Mouse (Mus musculus) fibroblast of lung, adult 2 months (primary cell): ENCODE measurements around the gene Cbfa2t2.

Experiments
- DNase-seq: peaks from one replicate; pipeline ENCODE4 v3.0.0-alpha.2; 2011; ENCODE audit warnings: low read depth

The Cbfa2t2 gene

GRCm38 (mm10) chr2:154569071-154569748, 132.9 kb downstream of the Cbfa2t2 start:
- DNase-seq = no peak

- DNase-seq = peak; percentile 82
Observed at GRCm38 (mm10) chr2:154569836-154570286, 133.6 kb downstream of the Cbfa2t2 start, which contains the start of gene E2f1. TSS of gene E2f1 (minus strand) at chr2:154569892.

GRCm38 (mm10) chr2:154570666-154571065, 134.4 kb downstream of the Cbfa2t2 start:
- no peak for DNase-seq

- DNase-seq = no peak
Observed at GRCm38 (mm10) chr2:154571266-154571665, 135.0 kb downstream of the Cbfa2t2 start.

- no peak for DNase-seq
Observed at GRCm38 (mm10) chr2:154571976-154572375, 135.7 kb downstream of the Cbfa2t2 start.

- DNase-seq = no peak
Observed at GRCm38 (mm10) chr2:154572996-154573395, 136.7 kb downstream of the Cbfa2t2 start.

- no peak for DNase-seq
Observed at GRCm38 (mm10) chr2:154574271-154574670, 138.0 kb downstream of the Cbfa2t2 start.

- no peak for DNase-seq
Observed at GRCm38 (mm10) chr2:154576876-154577743, 140.8 kb downstream of the Cbfa2t2 start.

- no peak for DNase-seq
Observed at GRCm38 (mm10) chr2:154577744-154578067, 141.4 kb downstream of the Cbfa2t2 start.

GRCm38 (mm10) chr2:154580586-154580985, 144.3 kb downstream of the Cbfa2t2 start:
- peak; percentile 46 for DNase-seq

- DNase-seq = no peak
Observed at GRCm38 (mm10) chr2:154581421-154581820, 145.1 kb downstream of the Cbfa2t2 start.

GRCm38 (mm10) chr2:154583906-154584872, 147.9 kb downstream of the Cbfa2t2 start:
- no peak for DNase-seq

GRCm38 (mm10) chr2:154584931-154585601, 148.8 kb downstream of the Cbfa2t2 start:
- no peak for DNase-seq

GRCm38 (mm10) chr2:154586405-154586804, 150.1 kb downstream of the Cbfa2t2 start:
- DNase-seq = no peak
